Mouse (Mus musculus) heart, embryonic 10.5 days (tissue): ENCODE measurements around the gene Syngr4. TPM values are rescaled to one million over a fixed set of nuclear protein-coding genes. Genes with fewer than 3 reads are reported as not detected.
"Not testable (repeated sequence)": the region's sequence is repeated elsewhere in the genome, so short reads cannot be mapped to it uniquely, and the experiment has no call there.

ENCODE experiments used
- DNase-seq: peaks from one replicate; pipeline ENCODE4 v3.0.0-alpha.2; 2017; ENCODE audit warnings: low spot score
- H3K27ac ChIP-seq: fragments of 300-500 bp; sonication (generic); 2 replicates; pipeline ENCODE4 v1.5.1; 2016; ENCODE audit warnings: mild to moderate bottlenecking
- H3K27me3 ChIP-seq: fragments of 300-500 bp; sonication (generic); 2 replicates; pipeline ENCODE4 v1.6.1; 2016; ENCODE audit warnings: mild to moderate bottlenecking; ENCODE audit not compliant: poor library complexity, insufficient read depth, severe bottlenecking
- H3K36me3 ChIP-seq: fragments of 300-500 bp; sonication (generic); 2 replicates; pipeline ENCODE4 v1.6.1; 2016; ENCODE audit warnings: mild to moderate bottlenecking, moderate library complexity
- H3K4me1 ChIP-seq: fragments of 300-500 bp; sonication (generic); 2 replicates; pipeline ENCODE4 v1.6.1; 2016; ENCODE audit warnings: mild to moderate bottlenecking
- H3K4me3 ChIP-seq: fragments of 300-500 bp; sonication (generic); 2 replicates; pipeline ENCODE4 v1.5.1; 2016; ENCODE audit warnings: mild to moderate bottlenecking, moderate library complexity
- H3K9me3 ChIP-seq: fragments of 300-500 bp; sonication (generic); 2 replicates; pipeline ENCODE4 v1.6.1; 2016; ENCODE audit warnings: mild to moderate bottlenecking, moderate library complexity
- WGBS: fragments of 180-500 bp; shearing (Covaris S2); methylation state at CpG from one replicate; pipeline ENCODE4 v1.1.7; 2016; 5-methylcytosine and 5-hydroxymethylcytosine counted together
- polyA plus RNA-seq: library from polyadenylated mRNA; unstranded; fragments of >200 nt; fragmentation: Nextera tagmentation; extraction: Ambion mirVana; gene quantifications from 2 replicates; pipeline ENCODE4 v1.2.1, GENCODE M21; 2016

Syngr4 gene
- polyA plus RNA-seq, 1 experiment from 2014 or later = 1.5 TPM

- no peaks in the 10 kb centered on the region for H3K27me3 ChIP-seq
- no peak overlapping the region for H3K27ac ChIP-seq
- no peak overlapping the region for H3K4me3 ChIP-seq
- peaks cover 48% of the 10 kb centered on the region for H3K36me3 ChIP-seq
- no peaks in the 10 kb centered on the region for H3K4me1 ChIP-seq
- peak; percentile 45 for DNase-seq
- no peaks in the 10 kb centered on the region for H3K9me3 ChIP-seq
Measured at GRCm38 (mm10) chr7:45908384-45908783, 11.9 kb upstream of the Syngr4 start.

GRCm38 (mm10) chr7:45906622-45907021, 10.1 kb upstream of the Syngr4 start:
- Histone ChIP-seq H3K4me1 (no peaks in the 10 kb centered on the region), H3K36me3 (peaks cover 40% of the 10 kb centered on the region), H3K9me3 (no peaks in the 10 kb centered on the region), H3K27me3 (no peaks in the 10 kb centered on the region), H3K27ac (no peak overlapping the region), H3K4me3 (no peak overlapping the region)
- DNase-seq = no peak
- WGBS = 88% methylated on average over 9 of the region's 9 CpGs

- Histone ChIP-seq H3K9me3 (no peaks in the 10 kb centered on the region), H3K4me1 (peaks cover 6% of the 10 kb centered on the region; the same call in 1 of the 2 replicates), H3K36me3 (peaks cover 4% of the 10 kb centered on the region), H3K27me3 (no peaks in the 10 kb centered on the region), H3K4me3 (no peak overlapping the region), H3K27ac (no peak overlapping the region)
- WGBS = 79% methylated on average over 12 of the region's 12 CpGs
- DNase-seq = no peak
Measured at GRCm38 (mm10) chr7:45902481-45903002, 6.0 kb upstream of the Syngr4 start.

DNA sequence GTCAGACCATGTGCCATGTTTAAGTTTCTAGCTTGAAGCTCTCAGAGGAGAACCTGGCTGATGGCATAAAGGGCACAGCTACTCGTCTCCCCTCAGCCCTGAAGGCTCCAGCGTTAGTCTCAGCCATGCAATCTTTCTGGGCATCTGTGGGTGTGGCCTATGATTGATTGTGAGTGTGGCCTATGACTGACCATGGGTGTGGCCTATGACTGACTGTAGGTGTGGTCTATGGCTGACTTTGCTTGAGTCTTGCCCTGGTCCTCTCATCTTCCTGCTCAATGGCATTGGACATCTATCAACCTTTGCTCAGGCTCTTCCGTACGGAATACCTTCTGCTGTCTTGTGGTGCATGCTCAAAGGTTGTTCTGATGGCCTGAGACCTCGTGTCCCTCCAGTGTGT, 5.0 kb upstream of the Syngr4 start:
- DNase-seq = no peak
- WGBS = 55% methylated on average over 5 of the region's 5 CpGs

DNA sequence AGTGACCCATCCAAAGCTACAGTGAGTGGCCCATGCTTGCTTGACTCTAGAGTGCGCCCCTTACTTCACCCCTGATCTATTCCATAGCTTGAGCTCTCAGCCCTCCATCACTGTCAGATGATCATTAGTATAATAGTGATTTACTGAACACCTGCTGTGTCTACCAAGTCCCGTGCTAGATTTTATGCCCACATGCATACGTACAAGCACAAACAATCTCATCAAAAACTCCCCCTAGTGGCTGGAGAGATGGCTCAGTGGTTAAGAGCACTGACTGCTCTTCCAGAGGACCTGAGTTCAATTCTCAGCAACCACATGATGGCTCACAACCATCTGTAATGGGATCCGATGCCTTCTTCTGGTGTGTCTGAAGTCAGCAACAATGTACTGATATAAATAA, 1.6 kb upstream of the Syngr4 start:
- H3K9me3 ChIP-seq, DNase-seq, H3K27ac ChIP-seq, H3K27me3 ChIP-seq, H3K36me3 ChIP-seq: not testable (repeated sequence)
- peak overlapping the region; percentile 61 for H3K4me3 ChIP-seq
- H3K4me1 ChIP-seq = peaks cover 17% of the 10 kb centered on the region; the same call in 1 of the 2 replicates
- WGBS = 68% methylated on average over 4 of the region's 4 CpGs

More for the DNA sequence above, 5.0 kb upstream of the Syngr4 start:
- Histone ChIP-seq H3K4me1 (peaks cover 9% of the 10 kb centered on the region; the same call in 1 of the 2 replicates), H3K27me3 (no peaks in the 10 kb centered on the region), H3K9me3 (no peaks in the 10 kb centered on the region), H3K27ac (no peak overlapping the region), H3K4me3 (no peak overlapping the region), H3K36me3 (no peaks in the 10 kb centered on the region)

DNA sequence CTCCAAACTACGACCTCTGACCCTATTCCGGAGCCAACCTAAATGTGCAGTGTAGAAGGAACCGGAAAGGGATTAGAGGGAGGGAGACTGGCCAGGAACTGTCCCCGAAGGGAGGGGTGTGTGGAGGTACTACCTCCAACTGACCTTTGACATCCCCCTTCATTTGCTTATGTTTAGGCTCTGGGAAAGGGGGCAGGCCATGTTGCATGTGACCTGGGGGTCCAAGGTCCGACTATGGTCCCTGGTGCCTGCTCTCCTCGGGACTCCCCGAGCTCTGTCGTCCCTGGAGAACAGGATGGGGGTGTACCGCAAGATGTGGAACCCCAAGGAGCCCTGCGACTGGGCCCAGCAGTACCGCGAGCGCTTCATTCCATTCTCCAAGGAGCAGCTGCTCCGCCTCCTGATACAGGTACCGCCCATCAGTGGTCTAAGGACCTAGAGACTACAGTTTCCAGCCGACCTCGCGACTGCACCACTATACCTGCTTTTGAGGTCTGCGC, 794 bp upstream of the Syngr4 start:
- peak; percentile 86 for DNase-seq
- Histone ChIP-seq H3K9me3 (no peaks in the 10 kb centered on the region), H3K27me3 (peaks cover 7% of the 10 kb centered on the region; the same call in 1 of the 2 replicates), H3K36me3 (no peaks in the 10 kb centered on the region), H3K27ac (peak overlapping the region; percentile 91), H3K4me3 (peak overlapping the region; percentile 61), H3K4me1 (peaks cover 17% of the 10 kb centered on the region; the same call in 1 of the 2 replicates)
- 1% methylated on average over 19 of the region's 19 CpGs for WGBS

DNA sequence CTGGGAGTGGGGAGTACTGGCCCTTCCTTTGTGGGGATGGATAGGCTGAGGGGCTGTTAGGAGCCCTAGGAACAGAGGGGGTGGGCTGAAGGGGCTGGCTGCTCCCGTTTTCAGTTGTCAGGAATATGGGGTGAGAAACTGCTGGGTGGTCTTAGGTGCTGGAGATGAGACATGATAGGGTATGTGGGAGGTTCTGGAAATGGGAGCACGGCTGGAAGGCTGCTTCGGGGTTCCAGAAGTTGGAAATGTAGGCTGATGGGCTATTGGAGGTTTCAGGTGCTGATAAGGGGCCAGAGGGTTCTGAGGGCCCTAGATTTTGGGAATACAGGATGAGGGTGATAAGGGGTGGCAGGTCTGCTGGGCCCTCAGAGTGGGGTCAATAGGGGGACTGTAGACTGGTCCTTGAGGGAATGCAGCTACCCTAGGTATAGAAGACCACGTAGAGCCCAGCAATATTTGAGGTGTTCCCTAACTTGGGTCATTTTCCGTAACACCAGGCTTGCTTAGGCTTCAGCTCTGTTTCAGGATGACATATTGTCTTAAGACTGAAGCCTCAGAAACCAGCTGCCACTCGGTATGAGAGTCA, 490 bp downstream of the Syngr4 start:
- H3K4me1 ChIP-seq = peaks cover 17% of the 10 kb centered on the region; the same call in 1 of the 2 replicates
- peaks cover 7% of the 10 kb centered on the region; the same call in 1 of the 2 replicates for H3K27me3 ChIP-seq
- H3K9me3 ChIP-seq = no peaks in the 10 kb centered on the region
- peak overlapping the region; percentile 84 for H3K27ac ChIP-seq
- WGBS = 71% methylated on average over 6 of the region's 6 CpGs
- peak overlapping the region; percentile 61 for H3K4me3 ChIP-seq
- H3K36me3 ChIP-seq = no peaks in the 10 kb centered on the region
- no peak for DNase-seq

- no peaks in the 10 kb centered on the region for H3K36me3 ChIP-seq
- WGBS = 82% methylated on average over 2 of the region's 2 CpGs
- H3K4me3 ChIP-seq = no peak overlapping the region
- H3K9me3 ChIP-seq = no peaks in the 10 kb centered on the region
- H3K27me3 ChIP-seq = peaks cover 7% of the 10 kb centered on the region; the same call in 1 of the 2 replicates
- H3K4me1 ChIP-seq = peaks cover 12% of the 10 kb centered on the region; the same call in 1 of the 2 replicates
- DNase-seq = no peak
- H3K27ac ChIP-seq = no peak overlapping the region
Measured at GRCm38 (mm10) chr7:45892651-45893050, 3.9 kb downstream of the Syngr4 start.

GRCm38 (mm10) chr7:45887246-45887645, 9.3 kb downstream of the Syngr4 start:
- 58% methylated on average over 3 of the region's 3 CpGs for WGBS
- H3K27ac ChIP-seq = 0 out of 2 replicates have a peak overlapping the region, but pooled peaks have one; percentile 30
- no peak for DNase-seq
- peaks cover 37% of the 10 kb centered on the region for H3K36me3 ChIP-seq
- no peak overlapping the region for H3K4me3 ChIP-seq
- H3K9me3 ChIP-seq = no peaks in the 10 kb centered on the region
- no peaks in the 10 kb centered on the region for H3K27me3 ChIP-seq
- H3K4me1 ChIP-seq = peaks cover 4% of the 10 kb centered on the region; the same call in 1 of the 2 replicates

DNA sequence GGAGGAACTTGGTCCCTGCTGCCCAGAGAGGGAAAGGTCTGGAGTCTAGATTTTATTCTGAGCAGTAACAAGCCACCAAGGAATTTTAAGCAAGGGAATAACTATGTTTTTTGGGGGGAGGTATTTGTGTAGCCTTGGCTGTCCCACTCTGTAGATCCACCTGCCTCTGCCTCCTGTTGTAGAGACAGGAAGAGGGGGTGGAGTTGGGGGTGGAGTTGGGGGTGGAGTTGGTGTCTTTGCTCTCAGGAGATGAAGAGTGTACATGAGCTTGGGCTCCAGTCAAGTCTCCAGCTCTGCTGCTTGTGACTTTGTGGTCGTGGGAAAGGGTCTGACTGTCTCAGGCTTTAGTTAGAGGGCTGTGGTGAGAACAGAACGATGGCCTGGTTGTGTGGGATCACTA, 15.5 kb downstream of the Syngr4 start:
- DNase-seq = no peak
- Histone ChIP-seq H3K9me3 (peaks cover 4% of the 10 kb centered on the region; the same call in 1 of the 2 replicates), H3K27ac (no peak overlapping the region), H3K4me1 (no peaks in the 10 kb centered on the region), H3K27me3 (no peaks in the 10 kb centered on the region), H3K36me3 (peaks cover 99% of the 10 kb centered on the region), H3K4me3 (no peak overlapping the region)
- 95% methylated on average over 2 of the region's 2 CpGs for WGBS

- 97% methylated on average over 4 of the region's 4 CpGs for WGBS
- H3K4me3 ChIP-seq = no peak overlapping the region
- no peaks in the 10 kb centered on the region for H3K27me3 ChIP-seq
- H3K4me1 ChIP-seq = no peaks in the 10 kb centered on the region
- peaks cover 4% of the 10 kb centered on the region; the same call in 1 of the 2 replicates for H3K9me3 ChIP-seq
- no peak overlapping the region for H3K27ac ChIP-seq
- DNase-seq = no peak
- peaks cover 100% of the 10 kb centered on the region for H3K36me3 ChIP-seq
Measured at GRCm38 (mm10) chr7:45880531-45880930, 16.0 kb downstream of the Syngr4 start.

GRCm38 (mm10) chr7:45878278-45878677, 18.2 kb downstream of the Syngr4 start, which contains the start of gene Grin2d:
Gene Grin2d (minus strand): TSS chr7:45878378.
- peaks cover 93% of the 10 kb centered on the region for H3K36me3 ChIP-seq
- WGBS = 91% methylated on average over 1 of the region's 1 CpGs
- H3K27me3 ChIP-seq, DNase-seq, H3K27ac ChIP-seq, H3K9me3 ChIP-seq, H3K4me3 ChIP-seq: not testable (repeated sequence)
- H3K4me1 ChIP-seq = peaks cover 18% of the 10 kb centered on the region

GRCm38 (mm10) chr7:45876895-45877294, 19.6 kb downstream of the Syngr4 start:
- 92% methylated on average over 7 of the region's 7 CpGs for WGBS
- H3K4me3 ChIP-seq = no peak overlapping the region
- H3K36me3 ChIP-seq = peaks cover 79% of the 10 kb centered on the region
- DNase-seq = no peak
- no peak overlapping the region for H3K27ac ChIP-seq
- peaks cover 3% of the 10 kb centered on the region for H3K27me3 ChIP-seq
- H3K4me1 ChIP-seq = peaks cover 18% of the 10 kb centered on the region
- H3K9me3 ChIP-seq = peaks cover 4% of the 10 kb centered on the region; the same call in 1 of the 2 replicates
